Mouse (Mus musculus) hindbrain, embryonic 11.5 days (tissue): ENCODE measurements around the gene Ahcy. TPM values are rescaled to one million over a fixed set of nuclear protein-coding genes. Genes with fewer than 3 reads are reported as not detected.

ENCODE experiments used
- ATAC-seq: fragments of 200-750 bp; cut with Nextera tagmentation; 2 replicates; pipeline ENCODE4 v1.8.0; 2017; ENCODE audit warnings: mild to moderate bottlenecking, moderate TSS enrichment, moderate library complexity; ENCODE audit not compliant: low FRiP score
- DNase-seq: peaks from one replicate; pipeline ENCODE4 v3.0.0-alpha.2; 2015; ENCODE audit warnings: low spot score
- H3K27ac ChIP-seq: fragments of 300-500 bp; sonication (generic); 2 replicates; pipeline ENCODE4 v1.5.1; 2014; ENCODE audit warnings: mild to moderate bottlenecking, low read depth, low read length
- H3K27me3 ChIP-seq: fragments of 300-500 bp; sonication (generic); 2 replicates; pipeline ENCODE4 v1.6.1; 2014; ENCODE audit warnings: mild to moderate bottlenecking, low read length, moderate library complexity, mixed read lengths; ENCODE audit not compliant: control insufficient read depth, insufficient read depth
- H3K36me3 ChIP-seq: fragments of 300-500 bp; sonication (generic); 2 replicates; pipeline ENCODE4 v1.6.1; 2014; ENCODE audit warnings: mild to moderate bottlenecking, low read length, moderate library complexity, mixed read lengths; ENCODE audit not compliant: control insufficient read depth, insufficient read depth
- H3K4me1 ChIP-seq: fragments of 300-500 bp; sonication (generic); replicated peaks from 2 replicates; pipeline ENCODE4 v1.6.1; 2014; ENCODE audit warnings: low read length, mixed read lengths; ENCODE audit not compliant: control insufficient read depth, insufficient read depth
- H3K4me2 ChIP-seq: fragments of 300-500 bp; sonication (generic); replicated peaks from 2 replicates; pipeline ENCODE4 v1.6.1; 2014; ENCODE audit warnings: mild to moderate bottlenecking, low read depth, low read length
- H3K4me3 ChIP-seq: fragments of 300-500 bp; sonication (generic); 2 replicates; pipeline ENCODE4 v1.5.1; 2014; ENCODE audit warnings: low read depth, low read length
- H3K9ac ChIP-seq: fragments of 300-500 bp; sonication (generic); 2 replicates; pipeline ENCODE4 v1.6.1; 2014; ENCODE audit warnings: low read depth, low read length
- H3K9me3 ChIP-seq: fragments of 300-500 bp; sonication (generic); 2 replicates; pipeline ENCODE4 v1.6.1; 2016; ENCODE audit warnings: low read length; ENCODE audit not compliant: control insufficient read depth
- WGBS: fragments of 180-500 bp; shearing (Covaris S2); extraction: QIAGEN DNeasy Blood & Tissue Kit; methylation state at CpG from one replicate; pipeline ENCODE4 v1.1.7; 2014; 5-methylcytosine and 5-hydroxymethylcytosine counted together
- polyA plus RNA-seq: library from polyadenylated mRNA; unstranded; fragments of >200 nt; fragmentation: Nextera tagmentation; extraction: Ambion mirVana; gene quantifications from 2 replicates; pipeline ENCODE4 v1.2.1, GENCODE M21; 2014

Gene Ahcy
- polyA plus RNA-seq, 1 experiment from 2014 or later: 75.8 TPM

GRCm38 (mm10) chr2:155098720-155099380, 24.6 kb upstream of the Ahcy start:
- peak; percentile 10 for DNase-seq
- 84% methylated on average over 9 of the region's 9 CpGs for WGBS
- Histone ChIP-seq H3K4me2 (no peak overlapping the region), H3K27ac (no peak overlapping the region), H3K36me3 (no peaks in the 10 kb centered on the region), H3K9me3 (no peaks in the 10 kb centered on the region), H3K4me1 (no peaks in the 10 kb centered on the region), H3K27me3 (no peaks in the 10 kb centered on the region), H3K9ac (no peak overlapping the region), H3K4me3 (no peak overlapping the region)
- no peak for ATAC-seq

- Histone ChIP-seq H3K4me2 (no peak overlapping the region), H3K9me3 (no peaks in the 10 kb centered on the region), H3K4me1 (no peaks in the 10 kb centered on the region), H3K9ac (no peak overlapping the region), H3K36me3 (no peaks in the 10 kb centered on the region), H3K27ac (no peak overlapping the region), H3K27me3 (no peaks in the 10 kb centered on the region), H3K4me3 (no peak overlapping the region)
- ATAC-seq (no peak), DNase-seq (no peak)
- 58% methylated on average over 4 of the region's 4 CpGs for WGBS
These were observed 19.1 kb upstream of the Ahcy start for GRCm38 (mm10) chr2:155093418-155093817.

- Histone ChIP-seq H3K9ac (no peak overlapping the region), H3K27me3 (no peaks in the 10 kb centered on the region), H3K4me3 (no peak overlapping the region), H3K4me2 (no peak overlapping the region), H3K9me3 (no peaks in the 10 kb centered on the region), H3K36me3 (no peaks in the 10 kb centered on the region), H3K27ac (no peak overlapping the region), H3K4me1 (no peaks in the 10 kb centered on the region)
- DNase-seq (no peak), ATAC-seq (no peak)
- 84% methylated on average over 3 of the region's 3 CpGs for WGBS
These were observed 17.4 kb upstream of the Ahcy start for GRCm38 (mm10) chr2:155091743-155092075.

GRCm38 (mm10) chr2:155090909-155091742, 16.8 kb upstream of the Ahcy start:
- Histone ChIP-seq H3K36me3 (no peaks in the 10 kb centered on the region), H3K9me3 (no peaks in the 10 kb centered on the region), H3K4me2 (no peak overlapping the region), H3K4me3 (no peak overlapping the region), H3K4me1 (no peaks in the 10 kb centered on the region), H3K27ac (no peak overlapping the region), H3K9ac (no peak overlapping the region), H3K27me3 (no peaks in the 10 kb centered on the region)
- DNase-seq (no peak), ATAC-seq (no peak)
- WGBS: 72% methylated on average over 13 of the region's 13 CpGs

- Histone ChIP-seq H3K4me1 (no peaks in the 10 kb centered on the region), H3K4me2 (no peak overlapping the region)
- WGBS: 92% methylated on average over 6 of the region's 6 CpGs
These were observed 14.0 kb upstream of the Ahcy start for GRCm38 (mm10) chr2:155088264-155088663.

GRCm38 (mm10) chr2:155086328-155086727, 12.0 kb upstream of the Ahcy start:
- H3K9ac ChIP-seq: no peak overlapping the region
- H3K27me3 ChIP-seq: no peaks in the 10 kb centered on the region
- DNase-seq: no peak
- WGBS: 90% methylated on average over 5 of the region's 5 CpGs
- no peaks in the 10 kb centered on the region for H3K36me3 ChIP-seq
- no peak overlapping the region for H3K4me2 ChIP-seq
- H3K9me3 ChIP-seq: no peaks in the 10 kb centered on the region
- H3K4me3 ChIP-seq: no peak overlapping the region
- ATAC-seq: no peak
- H3K27ac ChIP-seq: no peak overlapping the region
- no peaks in the 10 kb centered on the region for H3K4me1 ChIP-seq

More at GRCm38 (mm10) chr2:155088264-155088663, 14.0 kb upstream of the Ahcy start:
- H3K27me3 ChIP-seq: no peaks in the 10 kb centered on the region
- H3K36me3 ChIP-seq: no peaks in the 10 kb centered on the region
- DNase-seq (no peak), ATAC-seq (no peak)
- no peaks in the 10 kb centered on the region for H3K9me3 ChIP-seq
- no peak overlapping the region for H3K4me3 ChIP-seq
- no peak overlapping the region for H3K9ac ChIP-seq
- no peak overlapping the region for H3K27ac ChIP-seq

DNA sequence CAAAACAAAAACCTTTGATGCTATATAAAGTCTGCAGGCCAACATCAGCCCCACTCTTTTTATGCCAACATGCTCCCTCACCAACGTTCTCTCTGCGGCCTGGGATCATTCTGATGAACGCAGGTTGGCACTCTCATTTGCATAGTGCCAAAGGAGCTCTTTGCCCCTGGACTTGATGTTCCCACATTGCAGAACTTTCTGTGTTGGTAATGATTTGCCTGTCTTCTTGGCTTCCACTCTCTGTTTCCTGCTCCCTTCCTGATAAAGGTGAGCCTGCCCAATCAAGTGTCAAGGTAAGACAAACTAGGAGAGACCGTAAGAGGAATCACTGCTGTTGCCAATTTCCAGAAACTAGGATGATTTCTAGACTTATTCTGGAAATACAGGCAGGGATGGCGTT, 10.2 kb upstream of the Ahcy start:
- Histone ChIP-seq H3K27ac (no peak overlapping the region), H3K27me3 (no peaks in the 10 kb centered on the region), H3K9me3 (no peaks in the 10 kb centered on the region), H3K36me3 (no peaks in the 10 kb centered on the region), H3K4me3 (no peak overlapping the region), H3K9ac (no peak overlapping the region), H3K4me2 (no peak overlapping the region), H3K4me1 (no peaks in the 10 kb centered on the region)
- DNase-seq: no peak
- no peak for ATAC-seq
- 82% methylated on average over 5 of the region's 5 CpGs for WGBS

DNA sequence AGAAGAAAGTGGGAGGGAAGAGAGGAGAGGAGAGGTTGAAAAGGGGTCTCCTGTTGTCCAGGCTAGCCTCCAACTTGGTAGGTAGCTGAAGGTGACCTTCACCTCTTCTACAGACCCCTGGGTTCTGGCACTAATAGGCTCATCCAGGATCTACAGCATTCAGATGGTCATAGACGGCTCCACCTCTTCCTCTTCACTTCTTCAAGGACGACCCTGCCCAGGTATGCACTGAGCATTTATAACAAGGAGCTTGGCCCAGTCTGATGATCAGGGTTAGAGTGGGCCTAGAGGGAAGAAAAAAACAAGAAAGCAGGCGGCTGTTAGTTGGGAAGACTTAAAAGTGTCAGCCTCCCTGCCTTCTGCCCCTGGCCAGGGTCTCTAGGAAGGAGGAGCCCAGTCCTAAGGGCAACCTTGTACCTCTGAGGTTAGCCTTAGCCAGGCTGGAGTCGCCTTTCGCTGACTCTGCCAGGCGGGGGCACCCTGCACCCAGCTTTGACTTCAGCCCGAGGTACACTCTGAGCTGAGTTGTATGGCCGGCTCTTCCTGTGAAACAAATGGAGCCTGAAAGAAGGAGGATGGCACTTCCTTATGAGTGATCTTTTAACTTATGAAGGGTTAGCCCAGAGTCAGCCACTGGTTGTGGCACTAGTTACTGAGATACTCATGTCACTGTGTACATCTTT, 8.0 kb upstream of the Ahcy start:
- DNase-seq (peak; percentile 62), ATAC-seq (no peak)
- Histone ChIP-seq H3K9me3 (no peaks in the 10 kb centered on the region), H3K9ac (no peak overlapping the region), H3K4me1 (no peaks in the 10 kb centered on the region), H3K27me3 (no peaks in the 10 kb centered on the region), H3K36me3 (no peaks in the 10 kb centered on the region), H3K4me3 (no peak overlapping the region), H3K27ac (no peak overlapping the region), H3K4me2 (no peak overlapping the region)
- WGBS: 20% methylated on average over 8 of the region's 8 CpGs
